Mouse (Mus musculus) MEL (cell line): ENCODE measurements around the gene Efna2. TPM values are rescaled to one million over a fixed set of nuclear protein-coding genes. Genes with fewer than 3 reads are reported as not detected.

ENCODE experiments used
- DNase-seq: peaks from one replicate; pipeline ENCODE4 v3.0.0; 2011; ENCODE audit warnings: low read depth, low spot score
- H3K27ac ChIP-seq: 2 replicates; pipeline ENCODE4 v1.5.1; 2012; ENCODE audit warnings: low read depth, mild to moderate bottlenecking, control low read depth, low read length, moderate library complexity; ENCODE audit not compliant: control insufficient read depth
- H3K27me3 ChIP-seq, 2 experiments: fragments of 150-350 bp in 1 of 2; sonication (generic) in 1 of 2; 2 replicates each; pipeline ENCODE4 v1.6.1; 2012; ENCODE audit warnings: low read length in 2 of 2, mild to moderate bottlenecking in 2 of 2, improper control_type of control experiment in 1 of 2, moderate library complexity in 1 of 2; ENCODE audit not compliant: insufficient read depth in 2 of 2, control insufficient read depth in 1 of 2
- H3K36me3 ChIP-seq, 2 experiments: 2 replicates each; pipeline ENCODE4 v1.6.1; 2012 to 2014; ENCODE audit warnings: low read length in 2 of 2, improper control_type of control experiment in 1 of 2, inconsistent platforms in 1 of 2, mild to moderate bottlenecking in 1 of 2; ENCODE audit not compliant: insufficient read depth in 2 of 2, control insufficient read depth in 1 of 2
- H3K4me1 ChIP-seq, 2 experiments: fragments of 150-350 bp in 1 of 2; sonication (generic) in 1 of 2; 2 replicates each; pipeline ENCODE4 v1.6.1; 2012; ENCODE audit warnings: low read length in 2 of 2, improper control_type of control experiment in 1 of 2, mild to moderate bottlenecking in 1 of 2; ENCODE audit not compliant: insufficient read depth in 2 of 2, control insufficient read depth in 1 of 2
- H3K4me3 ChIP-seq, 2 experiments: fragments of 150-350 bp in 1 of 2; sonication (generic) in 1 of 2; 2 replicates each; pipeline ENCODE4 v1.5.1; 2012; ENCODE audit warnings: low read depth in 2 of 2, low read length in 2 of 2, mild to moderate bottlenecking in 2 of 2, moderate library complexity in 2 of 2, control low read depth in 1 of 2, improper control_type of control experiment in 1 of 2; ENCODE audit not compliant: control insufficient read depth in 1 of 2, insufficient read depth in 1 of 2
- H3K79me2 ChIP-seq: 2 replicates; pipeline ENCODE4 v1.6.1; 2012; ENCODE audit warnings: mild to moderate bottlenecking, low read length, moderate library complexity; ENCODE audit not compliant: control insufficient read depth, poor library complexity, insufficient read depth
- H3K9ac ChIP-seq: 2 replicates; pipeline ENCODE4 v1.6.1; 2012; ENCODE audit warnings: low read depth, mild to moderate bottlenecking, control low read depth, low read length, moderate library complexity; ENCODE audit not compliant: control insufficient read depth, poor library complexity, severe bottlenecking
- H3K9me3 ChIP-seq: fragments of 150-350 bp; sonication (generic); replicated peaks from 2 replicates; pipeline ENCODE4 v1.6.1; 2012; ENCODE audit warnings: mild to moderate bottlenecking, low read length, improper control_type of control experiment, moderate library complexity; ENCODE audit not compliant: insufficient read depth
- BHLHE40 ChIP-seq: IDR thresholded peaks from 2 replicates; pipeline ENCODE4 v1.6.1; 2012; ENCODE audit warnings: low read depth, mild to moderate bottlenecking, inconsistent platforms, low read length, improper control_type of control experiment, borderline replicate concordance
- CHD1 ChIP-seq: IDR thresholded peaks from 2 replicates; pipeline ENCODE4 v1.6.1; 2012; ENCODE audit warnings: low read depth, mild to moderate bottlenecking, inconsistent platforms, low read length, improper control_type of control experiment
- CTCF ChIP-seq, 3 experiments: IDR thresholded peaks in 2 of 3; conservative IDR thresholded peaks in 1 of 3; 2 replicates each; pipeline ENCODE4 v1.5.1; 2011 to 2012; ENCODE audit warnings: low read length in 3 of 3, low read depth in 2 of 3, mild to moderate bottlenecking in 2 of 3, improper control_type of control experiment in 1 of 3, inconsistent platforms in 1 of 3, mixed read lengths in 1 of 3, moderate library complexity in 1 of 3; ENCODE audit not compliant: control insufficient read depth in 1 of 3, insufficient read depth in 1 of 3, poor library complexity in 1 of 3, severe bottlenecking in 1 of 3
- E2F4 ChIP-seq: IDR thresholded peaks from 2 replicates; pipeline ENCODE4 v1.6.1; 2011; ENCODE audit warnings: low read depth, low read length, improper control_type of control experiment, borderline replicate concordance
- ELF1 ChIP-seq: IDR thresholded peaks from 2 replicates; pipeline ENCODE4 v1.6.1; 2014; ENCODE audit warnings: low read depth, mild to moderate bottlenecking, inconsistent platforms, low read length, improper control_type of control experiment, moderate library complexity
- EP300 ChIP-seq, 2 experiments: IDR thresholded peaks; 2 replicates each; pipeline ENCODE4 v1.6.1; 2011; ENCODE audit warnings: improper control_type of control experiment in 2 of 2, low read length in 2 of 2, low read depth in 1 of 2, mild to moderate bottlenecking in 1 of 2
- ETS1 ChIP-seq: IDR thresholded peaks from 2 replicates; pipeline ENCODE4 v1.6.1; 2012; ENCODE audit warnings: low read depth, mild to moderate bottlenecking, inconsistent platforms, low read length, improper control_type of control experiment, moderate library complexity
- GABPA ChIP-seq: IDR thresholded peaks from 2 replicates; pipeline ENCODE4 v1.6.1; 2012; ENCODE audit warnings: low read depth, mild to moderate bottlenecking, inconsistent platforms, low read length, improper control_type of control experiment, moderate library complexity
- GATA1 ChIP-seq: IDR thresholded peaks from 2 replicates; pipeline ENCODE4 v1.6.1; 2011; ENCODE audit warnings: low read depth, low read length, improper control_type of control experiment
- HCFC1 ChIP-seq: IDR thresholded peaks from 2 replicates; pipeline ENCODE4 v1.6.1; 2012; ENCODE audit warnings: low read depth, mild to moderate bottlenecking, inconsistent platforms, low read length, improper control_type of control experiment, moderate library complexity
- JUND ChIP-seq: IDR thresholded peaks from 2 replicates; pipeline ENCODE4 v1.6.1; 2011; ENCODE audit warnings: low read depth, mild to moderate bottlenecking, improper control_type of control experiment, low read length
- KAT2A ChIP-seq: conservative IDR thresholded peaks from 2 replicates; pipeline ENCODE4 v1.6.1; 2012; ENCODE audit warnings: low read depth, low read length, improper control_type of control experiment, inconsistent platforms
- MAX ChIP-seq: IDR thresholded peaks from 2 replicates; pipeline ENCODE4 v1.6.1; 2011; ENCODE audit warnings: low read length, improper control_type of control experiment
- MAZ ChIP-seq: IDR thresholded peaks from 2 replicates; pipeline ENCODE4 v1.6.1; 2012; ENCODE audit warnings: low read depth, mild to moderate bottlenecking, inconsistent platforms, low read length, improper control_type of control experiment
- MEF2A ChIP-seq: IDR thresholded peaks from 2 replicates; pipeline ENCODE4 v1.6.1; 2014; ENCODE audit warnings: low read depth, mild to moderate bottlenecking, inconsistent platforms, low read length, improper control_type of control experiment; ENCODE audit not compliant: poor library complexity, insufficient replicate concordance, severe bottlenecking; ENCODE audit errors: extremely low read depth
- MXI1 ChIP-seq: IDR thresholded peaks from 2 replicates; pipeline ENCODE4 v1.6.1; 2011; ENCODE audit warnings: mild to moderate bottlenecking, low read depth, low read length, improper control_type of control experiment
- MYB ChIP-seq: IDR thresholded peaks from 2 replicates; pipeline ENCODE4 v1.6.1; 2011; ENCODE audit warnings: mild to moderate bottlenecking, low read depth, low read length, improper control_type of control experiment
- MYC ChIP-seq: IDR thresholded peaks from 2 replicates; pipeline ENCODE4 v1.6.1; 2011; ENCODE audit warnings: low read depth, mild to moderate bottlenecking, low read length, improper control_type of control experiment, moderate library complexity
- NELFE ChIP-seq: IDR thresholded peaks from 2 replicates; pipeline ENCODE4 v1.6.1; 2011; ENCODE audit warnings: low read depth, low read length, improper control_type of control experiment
- NRF1 ChIP-seq: IDR thresholded peaks from 2 replicates; pipeline ENCODE4 v1.6.1; 2014; ENCODE audit warnings: low read depth, mild to moderate bottlenecking, inconsistent platforms, low read length, improper control_type of control experiment, moderate library complexity; ENCODE audit not compliant: poor library complexity, insufficient read depth, severe bottlenecking
- POLR2AphosphoS2 ChIP-seq: IDR thresholded peaks from 2 replicates; pipeline ENCODE4 v1.6.1; 2011; ENCODE audit warnings: low read length, improper control_type of control experiment
- POLR2AphosphoS5 ChIP-seq: IDR thresholded peaks from 2 replicates; pipeline ENCODE4 v1.6.1; 2012; ENCODE audit warnings: low read depth, borderline replicate concordance, mild to moderate bottlenecking, inconsistent platforms, low read length, moderate library complexity, mixed read lengths
- RAD21 ChIP-seq: IDR thresholded peaks from 2 replicates; pipeline ENCODE4 v1.6.1; 2011; ENCODE audit warnings: mild to moderate bottlenecking, low read depth, low read length, improper control_type of control experiment
- RCOR1 ChIP-seq: IDR thresholded peaks from 2 replicates; pipeline ENCODE4 v1.6.1; 2012; ENCODE audit warnings: low read depth, mild to moderate bottlenecking, inconsistent platforms, low read length, improper control_type of control experiment
- SIN3A ChIP-seq: IDR thresholded peaks from 2 replicates; pipeline ENCODE4 v1.6.1; 2012; ENCODE audit warnings: low read length, improper control_type of control experiment, inconsistent platforms
- SMC3 ChIP-seq: IDR thresholded peaks from 2 replicates; pipeline ENCODE4 v1.6.1; 2011; ENCODE audit warnings: low read depth, low read length, improper control_type of control experiment
- TAL1 ChIP-seq: IDR thresholded peaks from 2 replicates; pipeline ENCODE4 v1.6.1; 2012; ENCODE audit warnings: mild to moderate bottlenecking, inconsistent platforms, low read length, moderate library complexity, mixed read lengths
- TCF12 ChIP-seq: IDR thresholded peaks from 2 replicates; pipeline ENCODE4 v1.6.1; 2014; ENCODE audit warnings: low read depth, mild to moderate bottlenecking, inconsistent platforms, low read length, improper control_type of control experiment, moderate library complexity
- UBTF ChIP-seq: IDR thresholded peaks from 2 replicates; pipeline ENCODE4 v1.6.1; 2012; ENCODE audit warnings: low read depth, mild to moderate bottlenecking, inconsistent platforms, low read length, improper control_type of control experiment, moderate library complexity, borderline replicate concordance; ENCODE audit not compliant: insufficient read depth
- USF1 ChIP-seq: IDR thresholded peaks from 2 replicates; pipeline ENCODE4 v1.6.1; 2014; ENCODE audit warnings: low read depth, mild to moderate bottlenecking, inconsistent platforms, low read length, improper control_type of control experiment, moderate library complexity
- USF2 ChIP-seq, 2 experiments: IDR thresholded peaks; 2 replicates each; pipeline ENCODE4 v1.6.1; 2011 to 2012; ENCODE audit warnings: improper control_type of control experiment in 2 of 2, low read length in 2 of 2, borderline replicate concordance in 1 of 2, inconsistent platforms in 1 of 2, low read depth in 1 of 2, mild to moderate bottlenecking in 1 of 2; ENCODE audit not compliant: insufficient read depth in 1 of 2
- ZC3H11A ChIP-seq: IDR thresholded peaks from 2 replicates; pipeline ENCODE4 v1.6.1; 2012; ENCODE audit warnings: low read depth, mild to moderate bottlenecking, inconsistent platforms, low read length, improper control_type of control experiment
- ZKSCAN1 ChIP-seq: IDR thresholded peaks from 2 replicates; pipeline ENCODE4 v1.6.1; 2012; ENCODE audit warnings: low read depth, mild to moderate bottlenecking, inconsistent platforms, low read length, improper control_type of control experiment, moderate library complexity
- ZMIZ1 ChIP-seq: IDR thresholded peaks from 2 replicates; pipeline ENCODE4 v1.6.1; 2012; ENCODE audit warnings: low read depth, mild to moderate bottlenecking, inconsistent platforms, low read length, improper control_type of control experiment, moderate library complexity
- ZNF384 ChIP-seq: IDR thresholded peaks from 2 replicates; pipeline ENCODE4 v1.6.1; 2012; ENCODE audit warnings: low read depth, mild to moderate bottlenecking, inconsistent platforms, low read length, improper control_type of control experiment
- polyA plus RNA-seq, 2 experiments: library from polyadenylated mRNA; stranded (reverse) in 1 of 2; unstranded in 1 of 2; fragments of >175 nt in 1 of 2; fragments of >200 nt in 1 of 2; gene quantifications; 2 replicates each; pipeline versions ENCODE4 v1.2.1 to v1.2.4; 2012; ENCODE audit warnings: low replicate concordance in 2 of 2, low read depth in 1 of 2; ENCODE audit not compliant: insufficient read length in 2 of 2, insufficient read depth in 1 of 2, missing spikeins in 1 of 2
- total RNA-seq: library from RNA; depleted of rRNA; stranded (reverse); fragments of 300-350 nt; gene quantifications from 2 replicates; pipeline ENCODE4 v1.2.3, GENCODE M21; 2012

Gene Efna2
- total and polyA plus RNA-seq, 3 experiments, result 0.12 to 2.8 TPM; not detected in 1

DNA sequence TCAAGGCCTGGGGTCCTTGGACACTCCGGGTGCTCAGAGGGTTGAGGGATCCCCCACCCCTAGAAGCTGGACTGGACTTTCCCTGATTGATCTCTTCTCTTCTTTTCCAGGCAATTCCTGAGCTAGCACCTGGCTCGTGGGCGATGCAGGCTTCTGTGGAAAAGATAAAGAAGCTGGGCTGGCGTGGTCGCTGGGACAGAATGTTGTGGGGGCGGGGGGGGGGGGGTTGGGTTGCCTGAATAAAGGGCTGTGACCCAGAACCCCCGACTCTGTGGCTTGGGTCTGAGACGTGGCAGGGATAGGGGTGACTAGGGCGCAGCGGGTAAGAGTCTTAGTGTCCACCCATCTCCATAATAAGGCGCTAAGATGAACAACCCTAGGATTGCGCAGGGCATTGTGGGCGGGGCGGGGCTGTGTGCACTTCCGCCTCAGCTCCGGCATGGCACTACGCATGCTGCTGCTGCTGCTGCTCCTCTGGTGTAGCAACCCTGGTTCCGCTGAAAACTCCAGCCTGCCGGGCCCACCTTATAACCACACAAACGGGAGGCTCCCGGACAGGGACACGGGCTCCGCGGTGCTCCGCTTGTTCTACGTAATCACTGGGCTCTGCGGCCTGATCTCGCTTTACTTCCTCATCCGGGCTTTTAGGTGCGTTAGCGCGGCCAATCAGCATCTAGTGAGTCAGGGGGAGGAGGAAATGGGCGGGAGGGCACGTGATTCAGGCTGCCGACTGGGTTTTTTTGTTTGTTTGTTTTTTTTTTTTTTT, 6.6 kb upstream of the Efna2 start, which contains the start of gene 1600002K03Rik:
Gene 1600002K03Rik (plus strand): TSS at position 418 of the 766 bp plus-strand sequence.
- peak; percentile 98 for DNase-seq
- Histone ChIP-seq H3K79me2 (peaks cover 11% of the 10 kb centered on the region; the same call in 1 of the 2 replicates), H3K9me3 (no peaks in the 10 kb centered on the region), H3K4me1 (peaks cover 0 to 11% of the 10 kb centered on the region in 2 experiments; a peak in 1 of 4 replicates), H3K9ac (peak within 1 kb of the TSS; percentile 98), H3K27me3 (no peaks in the 10 kb centered on the region), H3K4me3 (peak within 1 kb of the TSS; percentile 78 to 85), H3K36me3 (peaks cover 0 to 12% of the 10 kb centered on the region in 2 experiments; a peak in 2 of 4 replicates), H3K27ac (peak within 1 kb of the TSS; percentile 100)
- TF ChIP-seq TAL1 (no peak), NRF1 (peak; percentile 66), CTCF (IDR thresholded peaks at IDR 0.05 in 2 of 3, conservative IDR thresholded peaks at IDR 0.05 in 1 of 3; ENCODE audit: control insufficient read depth in 1 of 3, insufficient read depth in 1 of 3, low read depth in 2 of 3, low read length in 3 of 3, poor library complexity in 1 of 3, severe bottlenecking in 1 of 3) (no peak), UBTF (no peak), ETS1 (peak; percentile 40; the same call in 1 of the 2 replicates), MAX (peak; percentile 82), MAZ (peak; percentile 54), ELF1 (peak; percentile 90), RAD21 (no peak), ZKSCAN1 (no peak; the same call in 1 of the 2 replicates), EP300 (IDR thresholded peaks at IDR 0.05; ENCODE audit: low read depth in 1 of 2, low read length in 2 of 2) (no peak), ZC3H11A (no peak), SMC3 (no peak), GATA1 (no peak), BHLHE40 (peak; percentile 96), NELFE (peak; percentile 86), USF1 (peak; percentile 93), CHD1 (no peak), SIN3A (peak; percentile 88), MYB (no peak), MEF2A (no peak), KAT2A (no peak; the same call in 1 of the 2 replicates), RCOR1 (no peak), ZMIZ1 (peak; percentile 25; the same call in 1 of the 2 replicates), MXI1 (peak; percentile 96), POLR2AphosphoS5 (no peak), POLR2AphosphoS2 (peak; percentile 94), GABPA (no peak), MYC (peak; percentile 93), JUND (no peak), HCFC1 (peak; percentile 81), TCF12 (peak; percentile 58; the same call in 1 of the 2 replicates), ZNF384 (peak; percentile 95), E2F4 (no peak), USF2 (IDR thresholded peaks at IDR 0.05; ENCODE audit: borderline replicate concordance in 1 of 2, insufficient read depth in 1 of 2, low read depth in 1 of 2, low read length in 2 of 2) (peak in 1 of 2 experiments; percentile 79; a peak in 2 of 4 replicates)
